Mouse (Mus musculus) midbrain, postnatal 0 days (tissue): ENCODE measurements around the gene Apol7a. TPM values are rescaled to one million over a fixed set of nuclear protein-coding genes. Genes with fewer than 3 reads are reported as not detected.

ENCODE experiments used
- ATAC-seq: fragments of 200-750 bp; cut with Nextera tagmentation; 2 replicates; pipeline ENCODE4 v1.8.0; 2017; ENCODE audit warnings: moderate number of reproducible peaks, mild to moderate bottlenecking, moderate TSS enrichment, moderate library complexity; ENCODE audit not compliant: low FRiP score
- DNase-seq: peaks from one replicate; pipeline ENCODE4 v3.0.0-alpha.2; 2015; ENCODE audit warnings: low spot score
- H3K27ac ChIP-seq: fragments of 300-500 bp; sonication (generic); 2 replicates; pipeline ENCODE4 v1.5.1; 2014; ENCODE audit warnings: low read depth, mild to moderate bottlenecking, low read length, mixed read lengths
- H3K27me3 ChIP-seq: fragments of 300-500 bp; sonication (generic); 2 replicates; pipeline ENCODE4 v1.6.1; 2014; ENCODE audit warnings: low read length, control low read depth, mixed read lengths; ENCODE audit not compliant: insufficient read depth
- H3K36me3 ChIP-seq: fragments of 300-500 bp; sonication (generic); 2 replicates; pipeline ENCODE4 v1.6.1; 2014; ENCODE audit warnings: low read length, control low read depth, mixed read lengths; ENCODE audit not compliant: insufficient read depth
- H3K4me1 ChIP-seq: fragments of 300-500 bp; sonication (generic); 2 replicates; pipeline ENCODE4 v1.6.1; 2014; ENCODE audit warnings: mild to moderate bottlenecking, control low read depth, antibody characterized with exemption, low read length, mixed read lengths; ENCODE audit not compliant: insufficient read depth
- H3K4me2 ChIP-seq: fragments of 300-500 bp; sonication (generic); 2 replicates; pipeline ENCODE4 v1.6.1; 2014; ENCODE audit warnings: low read depth, mild to moderate bottlenecking, low read length, mixed read lengths; ENCODE audit not compliant: poor library complexity, severe bottlenecking
- H3K4me3 ChIP-seq: fragments of 300-500 bp; sonication (generic); 2 replicates; pipeline ENCODE4 v1.5.1; 2014; ENCODE audit warnings: low read depth, mild to moderate bottlenecking, low read length, moderate library complexity
- H3K9ac ChIP-seq: fragments of 300-500 bp; sonication (generic); replicated peaks from 2 replicates; pipeline ENCODE4 v1.6.1; 2014; ENCODE audit warnings: mild to moderate bottlenecking, low read length, moderate library complexity, mixed read lengths; ENCODE audit not compliant: poor library complexity, severe bottlenecking
- H3K9me3 ChIP-seq: fragments of 300-500 bp; sonication (generic); 2 replicates; pipeline ENCODE4 v1.6.1; 2016; ENCODE audit warnings: low read length, control low read depth
- CTCF ChIP-seq: IDR thresholded peaks from 2 replicates; pipeline ENCODE4 v1.5.1; 2016; ENCODE audit warnings: antibody characterized with exemption, mild to moderate bottlenecking
- WGBS: fragments of 180-500 bp; shearing (Covaris S2); extraction: QIAGEN DNeasy Blood & Tissue Kit; methylation state at CpG from one replicate; pipeline ENCODE4 v1.1.7; 2014; 5-methylcytosine and 5-hydroxymethylcytosine counted together
- polyA plus RNA-seq: library from polyadenylated mRNA; unstranded; fragments of >200 nt; fragmentation: Nextera tagmentation; extraction: Ambion mirVana; gene quantifications from 2 replicates; pipeline ENCODE4 v1.2.1, GENCODE M21; 2015
- total RNA-seq: library from RNA; depleted of rRNA; stranded (reverse); fragments of >200 nt; gene quantifications from 2 replicates; pipeline ENCODE4 v1.2.3, GENCODE M21; 2014

Gene Apol7a
- total and polyA plus RNA-seq, 2 experiments from 2014 or later = not detected

DNA sequence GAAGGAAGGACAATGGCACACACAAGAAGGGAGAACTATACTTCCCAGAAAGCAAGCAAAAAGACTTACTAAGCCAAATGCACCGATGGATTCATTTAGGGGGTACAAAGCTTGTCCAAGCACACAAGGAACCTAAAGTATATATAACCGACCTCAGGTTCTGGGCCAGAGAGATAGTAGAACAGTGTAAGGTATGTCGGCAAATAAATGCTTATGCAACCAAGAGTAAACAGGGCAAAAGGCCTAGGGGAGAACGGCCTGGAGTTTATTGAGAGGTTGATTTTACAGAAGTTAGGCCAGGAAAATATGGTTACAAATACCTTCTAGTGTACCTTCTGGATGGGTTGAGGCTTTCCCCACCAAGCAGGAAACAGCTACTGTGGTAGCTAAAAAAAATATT lies 21.5 kb downstream of the Apol7a start:
- no peak overlapping the region for H3K9ac ChIP-seq
- no peaks in the 10 kb centered on the region for H3K27me3 ChIP-seq
- no peak overlapping the region for H3K27ac ChIP-seq
- no peak for TF ChIP-seq CTCF
- no peaks in the 10 kb centered on the region for H3K9me3 ChIP-seq
- DNase-seq (no peak), ATAC-seq (no peak)
- H3K4me3 ChIP-seq = no peak overlapping the region
- 94% methylated on average over 4 of the region's 4 CpGs for WGBS
- H3K4me1 ChIP-seq = no peaks in the 10 kb centered on the region
- H3K36me3 ChIP-seq = no peaks in the 10 kb centered on the region
- no peak overlapping the region for H3K4me2 ChIP-seq

DNA sequence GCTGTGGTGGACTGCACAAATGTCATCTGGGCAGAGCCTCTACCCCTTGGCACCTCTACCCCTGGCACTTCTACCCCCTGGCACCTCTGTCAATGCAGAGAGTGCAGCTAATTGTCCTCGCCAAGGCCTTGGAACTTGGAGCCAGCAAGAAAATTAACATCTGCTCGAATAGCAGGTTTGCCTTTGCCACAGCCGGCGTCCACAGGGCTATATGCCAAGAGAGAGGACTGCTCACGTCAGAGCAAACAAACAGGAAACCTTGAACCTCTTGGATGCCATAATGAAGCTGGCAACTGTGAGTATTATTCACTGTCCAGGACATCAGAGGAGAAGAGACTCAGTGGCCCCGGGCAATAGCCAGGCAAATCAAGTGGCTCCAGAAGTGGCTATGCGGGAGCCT lies 22.0 kb downstream of the Apol7a start:
- H3K4me3 ChIP-seq = no peak overlapping the region
- H3K36me3 ChIP-seq = no peaks in the 10 kb centered on the region
- no peak overlapping the region for H3K9ac ChIP-seq
- H3K4me1 ChIP-seq = no peaks in the 10 kb centered on the region
- no peak overlapping the region for H3K4me2 ChIP-seq
- no peak for TF ChIP-seq CTCF
- ATAC-seq (no peak), DNase-seq (peak; percentile 49)
- no peaks in the 10 kb centered on the region for H3K9me3 ChIP-seq
- no peak overlapping the region for H3K27ac ChIP-seq
- 72% methylated on average over 7 of the region's 7 CpGs for whole genome bisulfite sequencing
- H3K27me3 ChIP-seq = no peaks in the 10 kb centered on the region

DNA sequence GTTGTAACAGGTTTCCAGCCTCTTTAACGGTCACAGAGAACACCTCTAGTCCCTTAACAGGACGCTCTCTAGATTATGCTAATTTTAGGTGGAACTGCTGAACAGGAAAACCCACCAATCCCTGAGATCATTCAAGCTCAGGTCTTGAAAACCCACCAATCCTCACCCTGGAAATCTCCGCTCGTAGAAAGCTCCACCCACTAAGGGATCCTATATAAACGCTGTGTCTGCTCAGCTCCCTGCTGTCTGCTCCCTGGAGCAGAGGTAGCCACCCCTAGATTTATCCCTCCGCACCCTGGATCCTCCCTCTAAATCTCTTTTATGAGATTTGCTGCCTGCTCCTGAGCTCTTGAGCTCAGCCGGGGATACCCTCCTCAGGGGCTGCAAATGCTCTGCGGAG lies 28.3 kb downstream of the Apol7a start:
- Histone ChIP-seq H3K9me3 (no peaks in the 10 kb centered on the region), H3K4me2 (no peak overlapping the region), H3K4me1 (no peaks in the 10 kb centered on the region; the same call in 1 of the 2 replicates), H3K36me3 (no peaks in the 10 kb centered on the region), H3K4me3 (no peak overlapping the region), H3K27ac (no peak overlapping the region), H3K27me3 (no peaks in the 10 kb centered on the region), H3K9ac (no peak overlapping the region)
- TF ChIP-seq CTCF = no peak
- no peak for DNase-seq
- WGBS = 86% methylated on average over 8 of the region's 8 CpGs
- no peak for ATAC-seq

DNA sequence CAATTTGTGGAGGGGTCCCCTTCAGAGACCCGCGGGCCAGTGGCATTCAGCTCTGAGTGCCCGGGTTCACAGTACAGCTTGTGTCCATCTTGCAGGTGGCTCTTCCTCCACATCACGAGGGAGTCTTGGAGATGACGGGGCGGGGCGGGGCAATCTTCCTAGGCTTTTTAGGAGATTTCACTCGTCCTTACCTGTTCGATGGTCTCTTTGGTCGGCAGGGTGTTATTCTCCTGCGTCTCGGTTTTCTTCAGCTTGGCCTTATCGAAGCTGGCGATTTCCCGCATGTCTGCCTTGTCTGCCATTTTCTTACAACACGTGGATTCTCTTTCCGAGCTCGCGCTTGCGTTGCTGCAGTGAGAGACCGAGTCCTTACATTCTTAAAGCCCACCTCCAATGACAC lies 28.9 kb downstream of the Apol7a start:
- Histone ChIP-seq H3K27ac (no peak overlapping the region), H3K4me3 (no peak overlapping the region), H3K9me3 (no peaks in the 10 kb centered on the region), H3K4me1 (no peaks in the 10 kb centered on the region; the same call in 1 of the 2 replicates), H3K9ac (no peak overlapping the region), H3K27me3 (no peaks in the 10 kb centered on the region), H3K4me2 (no peak overlapping the region), H3K36me3 (no peaks in the 10 kb centered on the region)
- WGBS = 96% methylated on average over 21 of the region's 21 CpGs
- no peak for ATAC-seq
- no peak for DNase-seq
- no peak for TF ChIP-seq CTCF

DNA sequence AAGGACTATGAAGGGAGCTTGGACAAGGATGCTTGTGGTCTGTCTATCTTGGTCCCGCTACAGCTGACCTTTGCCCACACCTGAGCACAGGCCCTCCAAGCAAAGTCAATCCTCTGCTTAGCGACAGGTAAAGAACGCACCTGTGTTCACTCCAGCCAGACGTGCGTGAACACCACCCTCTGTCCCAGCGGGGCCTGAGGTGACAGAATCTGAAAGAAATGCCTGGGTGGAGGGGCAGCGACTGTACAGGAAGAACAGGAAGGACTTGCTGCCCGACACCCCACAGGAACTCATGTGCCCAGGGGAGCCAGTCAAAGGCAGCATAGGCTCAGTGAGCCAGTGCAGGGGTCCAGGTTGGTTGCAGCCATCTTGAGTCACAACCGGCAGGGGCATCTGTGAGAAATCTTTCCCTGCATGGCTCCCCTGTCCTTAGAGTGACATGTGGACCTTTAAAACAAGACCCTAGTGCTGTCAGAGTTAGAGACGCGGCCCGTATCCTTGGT lies 30.0 kb downstream of the Apol7a start:
- H3K4me2 ChIP-seq = no peak overlapping the region
- WGBS = 84% methylated on average over 12 of the region's 12 CpGs
- no peak overlapping the region; the same call in 1 of the 2 replicates for H3K9ac ChIP-seq

DNA sequence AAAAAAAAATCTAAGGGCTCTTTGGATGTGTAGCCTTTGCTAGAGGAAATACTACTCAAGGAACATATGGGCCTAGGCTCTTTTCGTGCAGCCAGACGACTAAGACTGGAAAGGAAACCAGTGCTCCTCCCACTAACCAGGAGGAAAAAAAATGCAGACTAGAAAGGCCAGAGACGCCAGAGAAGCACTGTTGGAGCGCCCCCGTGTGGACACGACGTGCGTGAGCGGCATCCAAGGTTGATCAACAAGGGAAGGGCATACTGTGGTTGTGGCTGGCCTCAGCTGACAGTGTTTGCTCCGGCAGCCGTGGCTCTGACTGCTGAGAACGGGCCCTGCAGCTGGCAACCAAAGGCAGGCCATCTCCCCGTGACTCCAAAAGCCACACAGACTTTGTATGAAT lies 30.8 kb downstream of the Apol7a start:
- peak; percentile 99 for TF ChIP-seq CTCF

More for the DNA sequence above, 30.0 kb downstream of the Apol7a start:
- no peaks in the 10 kb centered on the region; the same call in 1 of the 2 replicates for H3K4me1 ChIP-seq
- H3K27me3 ChIP-seq = no peaks in the 10 kb centered on the region
- DNase-seq (no peak), ATAC-seq (no peak)
- H3K4me3 ChIP-seq = no peak overlapping the region
- 0 out of 2 replicates have a peak overlapping the region, but pooled peaks have one; percentile 63 for H3K27ac ChIP-seq
- TF ChIP-seq CTCF = no peak
- no peaks in the 10 kb centered on the region for H3K36me3 ChIP-seq
- H3K9me3 ChIP-seq = no peaks in the 10 kb centered on the region

More for the DNA sequence above, 30.8 kb downstream of the Apol7a start:
- Histone ChIP-seq H3K4me1 (peaks cover 3% of the 10 kb centered on the region; the same call in 1 of the 2 replicates), H3K4me3 (no peak overlapping the region), H3K27ac (peak overlapping the region; percentile 63; the same call in 1 of the 2 replicates), H3K27me3 (no peaks in the 10 kb centered on the region), H3K9me3 (no peaks in the 10 kb centered on the region), H3K4me2 (peak overlapping the region; percentile 41), H3K36me3 (no peaks in the 10 kb centered on the region), H3K9ac (no peak overlapping the region; the same call in 1 of the 2 replicates)
- WGBS = under 1% methylated on average over 13 of the region's 13 CpGs
- peak; percentile 57 for ATAC-seq
- DNase-seq = peak; percentile 96
